Mouse (Mus musculus) E14TG2a.4 (cell line): ENCODE data around the gene Ifitm5.
A peak's percentile ranks its signal among the peaks of the same experiment; 100 is the strongest.

Experiments
- H3K27me3 ChIP-seq: 2 replicates; pipeline ENCODE4 v1.6.1; 2014; ENCODE audit warnings: low read length, control low read depth; ENCODE audit not compliant: insufficient read depth
- H3K36me3 ChIP-seq: 2 replicates; pipeline ENCODE4 v1.6.1; 2014; ENCODE audit warnings: low read length, control low read depth; ENCODE audit not compliant: insufficient read depth
- H3K4me1 ChIP-seq: replicated peaks from 2 replicates; pipeline ENCODE4 v1.6.1; 2014; ENCODE audit warnings: low read depth, low read length, control low read depth
- H3K4me3 ChIP-seq: replicated peaks from 2 replicates; pipeline ENCODE4 v1.5.1; 2014; ENCODE audit warnings: mild to moderate bottlenecking, low read length
- H3K9me3 ChIP-seq: 2 replicates; pipeline ENCODE4 v1.6.1; 2014; ENCODE audit warnings: low read length, control low read depth
- CTCF ChIP-seq: conservative IDR thresholded peaks from 2 replicates; pipeline ENCODE4 v1.5.1; 2014; ENCODE audit warnings: low read length
- NANOG ChIP-seq: IDR thresholded peaks from 2 replicates; pipeline ENCODE4 v1.6.1; 2014; ENCODE audit warnings: borderline replicate concordance, low read length, mixed read lengths
- POU5F1 ChIP-seq: IDR thresholded peaks from 2 replicates; pipeline ENCODE4 v1.6.1; 2014; ENCODE audit warnings: low read length, borderline replicate concordance

Ifitm5 gene

DNA sequence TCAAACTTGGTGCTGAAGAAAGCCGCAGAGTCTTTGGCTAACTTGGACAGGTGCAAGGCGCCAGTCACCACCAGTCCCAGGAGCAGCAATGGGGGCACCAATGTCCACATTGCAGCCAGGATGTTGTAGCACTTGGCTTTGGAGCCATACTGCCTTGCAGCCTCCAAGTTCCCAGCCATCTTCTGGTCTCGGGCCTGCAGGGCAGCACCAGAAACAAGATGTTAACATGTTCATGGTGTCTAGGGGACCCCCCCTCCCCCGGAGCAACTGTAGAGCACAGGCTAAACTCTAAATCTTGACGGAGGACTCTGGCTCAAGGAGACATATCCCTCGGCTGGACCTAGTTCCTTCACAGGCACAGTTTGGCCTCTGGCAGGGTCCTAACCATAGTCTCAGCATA, 836 bp downstream of the Ifitm5 start:
- no peaks in the 10 kb centered on the region for H3K27me3 ChIP-seq
- peaks cover 98% of the 10 kb centered on the region for H3K36me3 ChIP-seq
- H3K4me1 ChIP-seq, result peaks cover 90% of the 10 kb centered on the region
- no peaks in the 10 kb centered on the region for H3K9me3 ChIP-seq
- H3K4me3 ChIP-seq, result no peak overlapping the region
- TF ChIP-seq POU5F1, result no peak

DNA sequence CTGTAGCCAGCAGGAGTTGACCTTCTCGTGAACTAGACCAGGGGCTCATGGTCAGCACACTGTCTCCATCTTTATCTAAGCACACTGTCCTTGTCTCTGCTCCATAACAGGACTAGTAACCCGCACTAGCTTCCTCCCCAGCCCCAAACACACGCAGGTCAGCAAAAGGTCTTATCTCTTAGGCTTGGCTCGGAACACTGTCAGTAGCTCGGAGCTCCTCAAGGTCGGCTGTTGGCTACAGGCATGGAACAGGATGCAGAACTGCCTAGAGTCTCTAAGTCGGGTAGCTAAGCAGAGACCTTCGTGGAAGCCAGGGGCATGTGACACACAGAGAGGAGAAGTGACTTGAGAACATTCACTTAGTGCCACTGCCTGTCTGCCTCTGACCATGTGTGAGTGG, 1.9 kb downstream of the Ifitm5 start:
- H3K4me3 ChIP-seq, result no peak overlapping the region
- peaks cover 98% of the 10 kb centered on the region for H3K36me3 ChIP-seq
- H3K27me3 ChIP-seq, result no peaks in the 10 kb centered on the region
- no peaks in the 10 kb centered on the region for H3K9me3 ChIP-seq
- no peak for TF ChIP-seq CTCF
- no peak for TF ChIP-seq NANOG
- TF ChIP-seq POU5F1, result no peak
- H3K4me1 ChIP-seq, result peaks cover 90% of the 10 kb centered on the region

DNA sequence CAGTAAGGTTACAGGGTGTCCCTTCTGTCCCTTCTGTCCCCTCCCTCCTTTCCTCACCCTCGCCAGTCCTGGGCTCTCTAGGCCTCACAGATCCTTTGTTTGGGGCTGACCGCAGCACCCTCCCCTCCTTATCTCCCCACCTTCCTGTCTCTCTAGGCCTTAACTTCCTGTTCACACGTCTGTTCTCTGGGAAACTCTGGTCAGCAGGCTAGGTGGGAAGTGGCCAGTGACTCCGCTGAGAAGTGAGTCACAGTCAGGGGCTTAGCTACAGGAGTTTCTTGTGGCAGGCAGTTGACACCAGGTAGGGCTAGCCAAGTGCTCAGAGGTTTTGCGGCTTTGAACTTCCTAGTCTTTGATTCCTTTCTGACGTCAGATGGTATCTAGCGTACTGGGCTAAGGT, 3.1 kb downstream of the Ifitm5 start:
- no peaks in the 10 kb centered on the region for H3K27me3 ChIP-seq

DNA sequence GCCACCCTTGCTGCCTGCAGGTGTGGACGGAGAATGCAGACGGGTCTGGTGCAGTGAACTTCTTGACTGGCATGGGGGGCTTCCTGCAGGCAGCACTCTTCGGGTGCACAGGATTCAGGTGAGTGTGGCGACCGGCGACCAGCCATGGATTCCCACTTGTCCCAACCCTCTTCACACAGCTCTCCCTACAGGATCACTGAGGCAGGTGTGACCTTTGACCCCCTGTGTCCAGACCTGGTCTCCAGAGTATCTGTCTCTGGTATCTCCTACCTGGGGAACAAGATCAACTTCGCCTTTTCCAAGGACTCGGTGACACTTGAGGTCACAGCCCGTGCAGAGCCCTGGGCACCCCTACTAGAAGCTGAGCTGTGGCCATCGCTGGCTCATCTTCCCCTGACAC, 3.8 kb downstream of the Ifitm5 start:
- peaks cover 87% of the 10 kb centered on the region for H3K4me1 ChIP-seq
- no peaks in the 10 kb centered on the region for H3K27me3 ChIP-seq
- H3K36me3 ChIP-seq, result peaks cover 84% of the 10 kb centered on the region
- TF ChIP-seq POU5F1 (no peak), NANOG (no peak), CTCF (no peak)
- no peaks in the 10 kb centered on the region for H3K9me3 ChIP-seq
- no peak overlapping the region for H3K4me3 ChIP-seq

More for the DNA sequence above, 3.1 kb downstream of the Ifitm5 start:
- peaks cover 91% of the 10 kb centered on the region for H3K36me3 ChIP-seq
- TF ChIP-seq POU5F1, result no peak
- TF ChIP-seq NANOG, result no peak
- no peak for TF ChIP-seq CTCF
- H3K9me3 ChIP-seq, result no peaks in the 10 kb centered on the region
- H3K4me1 ChIP-seq, result peaks cover 90% of the 10 kb centered on the region
- no peak overlapping the region for H3K4me3 ChIP-seq

DNA sequence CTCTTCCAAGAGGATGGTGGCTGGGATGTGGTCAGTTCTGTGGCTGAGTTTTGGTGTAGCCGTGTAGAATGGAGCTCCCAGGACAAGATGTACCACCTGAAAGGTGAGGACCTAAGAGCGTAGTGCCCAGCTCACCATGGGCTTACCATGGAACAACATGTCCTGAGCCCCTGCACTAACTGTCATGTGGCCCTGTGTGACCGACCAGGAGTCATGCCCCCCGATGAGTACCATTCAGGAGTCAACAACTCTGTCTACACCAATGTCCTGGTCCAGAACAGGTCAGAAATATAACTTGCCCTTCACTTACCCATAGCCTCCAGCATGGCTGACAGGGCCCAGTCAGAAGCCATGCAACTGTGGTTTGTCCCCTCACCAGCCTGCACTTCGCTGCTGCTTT, 4.8 kb downstream of the Ifitm5 start:
- no peaks in the 10 kb centered on the region for H3K27me3 ChIP-seq
- H3K4me1 ChIP-seq, result peaks cover 87% of the 10 kb centered on the region
- H3K4me3 ChIP-seq, result no peak overlapping the region
- no peaks in the 10 kb centered on the region for H3K9me3 ChIP-seq
- peaks cover 74% of the 10 kb centered on the region for H3K36me3 ChIP-seq
- TF ChIP-seq NANOG, result no peak
- TF ChIP-seq POU5F1, result no peak
- TF ChIP-seq CTCF, result no peak

DNA sequence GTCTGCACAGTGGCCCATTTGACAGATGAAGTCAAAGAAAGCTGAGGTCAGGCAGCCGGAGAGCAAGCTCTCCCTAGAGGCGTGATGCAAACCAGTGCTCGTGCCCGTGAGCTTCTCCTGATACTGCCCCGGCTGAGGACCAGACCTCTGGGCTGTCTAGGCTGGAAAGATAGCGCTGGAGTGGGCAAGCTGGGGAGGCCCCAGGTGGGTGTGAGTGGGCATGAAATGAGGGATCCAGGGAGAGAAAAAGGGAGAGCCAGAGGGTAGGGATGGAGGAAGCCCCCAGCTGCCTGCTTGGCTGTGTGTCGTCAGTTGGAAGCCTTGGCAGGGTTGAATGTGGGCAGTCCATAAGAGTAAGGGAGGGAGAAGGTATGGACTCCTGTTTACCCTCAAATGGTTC, 5.9 kb downstream of the Ifitm5 start:
- Histone ChIP-seq H3K4me1 (peaks cover 87% of the 10 kb centered on the region), H3K4me3 (no peak overlapping the region), H3K9me3 (no peaks in the 10 kb centered on the region), H3K36me3 (peaks cover 63% of the 10 kb centered on the region), H3K27me3 (no peaks in the 10 kb centered on the region)
- no peak for TF ChIP-seq POU5F1
- no peak for TF ChIP-seq NANOG
- TF ChIP-seq CTCF, result no peak

DNA sequence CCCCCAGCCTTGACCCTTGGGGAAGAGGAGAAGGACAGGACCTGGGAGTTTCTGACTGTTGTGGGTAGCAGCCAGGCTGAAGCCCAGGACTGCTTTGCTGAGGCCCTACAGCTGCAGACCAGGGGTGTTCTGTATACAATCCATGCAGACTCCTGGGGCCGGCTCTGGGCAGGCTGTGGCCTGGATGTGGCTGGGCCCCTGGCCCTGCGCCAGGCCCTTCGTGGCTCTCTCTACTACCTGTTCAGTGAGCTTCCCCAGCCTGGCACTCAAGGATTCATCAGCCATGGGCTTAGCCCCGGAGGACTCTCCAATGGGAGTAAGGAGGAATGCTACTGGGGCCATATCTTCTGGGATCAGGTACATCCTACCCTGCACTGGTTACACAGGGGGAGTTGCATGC, 6.7 kb downstream of the Ifitm5 start:
- Histone ChIP-seq H3K9me3 (no peaks in the 10 kb centered on the region), H3K36me3 (peaks cover 55% of the 10 kb centered on the region), H3K4me1 (peaks cover 87% of the 10 kb centered on the region), H3K4me3 (peak overlapping the region; percentile 80), H3K27me3 (no peaks in the 10 kb centered on the region)
- TF ChIP-seq POU5F1 (no peak), NANOG (no peak), CTCF (no peak)

DNA sequence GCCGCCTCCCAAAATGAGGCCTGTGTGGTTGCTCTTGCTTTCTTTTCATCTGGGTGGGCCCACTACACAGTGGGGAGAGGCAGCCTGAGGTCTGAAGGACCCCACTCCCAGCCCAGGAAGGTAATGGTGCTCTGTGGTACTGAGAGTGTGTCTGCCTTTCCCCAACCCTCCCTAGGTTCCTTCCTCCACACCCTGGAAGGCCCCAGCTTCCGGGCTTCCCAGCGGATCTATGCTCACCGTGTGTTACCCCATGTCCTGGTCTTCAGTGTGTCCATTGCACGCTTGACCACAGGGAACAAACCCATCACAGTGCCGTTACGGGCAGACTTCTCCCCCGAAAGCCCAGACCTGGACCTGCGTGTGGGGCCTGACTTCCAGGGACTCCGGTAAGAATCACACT, 7.3 kb downstream of the Ifitm5 start:
- H3K36me3 ChIP-seq, result peaks cover 49% of the 10 kb centered on the region
- peak overlapping the region; percentile 80 for H3K4me3 ChIP-seq
- peaks cover 86% of the 10 kb centered on the region for H3K4me1 ChIP-seq
- no peaks in the 10 kb centered on the region for H3K27me3 ChIP-seq
- H3K9me3 ChIP-seq, result no peaks in the 10 kb centered on the region
- no peak for TF ChIP-seq POU5F1
- TF ChIP-seq CTCF, result no peak
- TF ChIP-seq NANOG, result no peak

DNA sequence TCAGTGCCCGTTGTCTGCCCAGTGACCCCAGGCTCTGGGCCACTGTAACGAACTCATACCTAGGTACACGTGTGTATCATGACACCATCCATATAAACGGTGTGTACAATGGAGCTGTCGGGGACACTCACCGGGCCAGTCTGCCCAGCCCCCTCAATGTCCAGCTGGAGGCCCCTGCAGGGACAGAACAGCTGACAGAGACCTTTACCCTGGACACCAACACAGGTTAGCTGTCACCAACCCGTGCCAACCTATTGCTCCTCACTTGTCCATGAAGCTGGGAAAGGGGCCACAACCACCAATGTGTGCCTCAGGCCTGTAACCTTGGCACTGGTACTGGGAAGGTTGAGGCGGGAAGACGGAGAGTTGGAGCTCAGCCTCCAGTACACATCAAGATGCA, 7.8 kb downstream of the Ifitm5 start:
- Histone ChIP-seq H3K36me3 (peaks cover 44% of the 10 kb centered on the region), H3K27me3 (no peaks in the 10 kb centered on the region), H3K4me3 (peak overlapping the region; percentile 80), H3K4me1 (peaks cover 87% of the 10 kb centered on the region), H3K9me3 (no peaks in the 10 kb centered on the region)
- TF ChIP-seq NANOG (no peak), CTCF (no peak), POU5F1 (no peak)
